Mouse (Mus musculus) stomach, postnatal 0 days (tissue): ENCODE results near the gene Mgarp.

Source experiments
- CTCF ChIP-seq: IDR thresholded peaks from 2 replicates; pipeline ENCODE4 v1.5.1; 2016; ENCODE audit warnings: antibody characterized with exemption, low read depth, mild to moderate bottlenecking, moderate library complexity
- EP300 ChIP-seq: optimal IDR thresholded peaks from 2 replicates; pipeline ENCODE3; 2016; ENCODE audit warnings: antibody characterized with exemption

DNA sequence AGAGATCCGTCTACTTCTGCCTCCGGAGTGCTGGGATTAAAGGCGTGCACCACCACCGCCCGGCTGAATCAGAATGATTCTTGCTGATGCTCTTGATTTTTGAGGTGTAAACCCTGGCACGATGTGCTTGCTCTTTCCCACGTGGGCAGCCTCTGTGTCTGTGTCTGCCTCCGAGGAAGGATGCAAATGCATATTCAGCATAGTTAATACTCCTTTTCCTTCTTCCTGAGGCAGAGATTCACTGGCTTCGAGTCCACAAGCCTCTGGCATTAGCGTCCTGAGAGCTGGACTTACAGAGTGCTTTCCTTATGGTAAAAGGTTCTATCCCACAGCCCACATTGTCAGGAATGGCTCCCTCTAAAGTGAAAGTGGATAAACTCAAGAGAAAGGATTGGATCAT, 4.1 kb upstream of the Mgarp start:
- TF ChIP-seq CTCF = no peak
- TF ChIP-seq EP300 = no peak
